Mouse (Mus musculus) thymus, adult 2 months (tissue): ENCODE measurements around the gene Stambpl1.

ENCODE experiments used
- CTCF ChIP-seq: fragments of 200-500 bp; IDR thresholded peaks from 2 replicates; pipeline ENCODE4 v1.5.1; 2012; ENCODE audit warnings: mild to moderate bottlenecking, control low read depth, low read length, moderate library complexity, borderline replicate concordance; ENCODE audit not compliant: control insufficient read depth, poor library complexity, insufficient read depth; ENCODE audit errors: extremely low read depth
- POLR2A ChIP-seq: fragments of 200-500 bp; IDR thresholded peaks from 2 replicates; pipeline ENCODE4 v1.6.1; 2012; ENCODE audit warnings: mild to moderate bottlenecking, low read length, control low read depth, moderate library complexity; ENCODE audit not compliant: control insufficient read depth, poor library complexity, insufficient read depth; ENCODE audit errors: extremely low read depth

- TF ChIP-seq CTCF (no peak), POLR2A (no peak)
These were observed 28.8 kb downstream of the Stambpl1 start for GRCm38 (mm10) chr19:34220732-34221380.
